Mouse (Mus musculus) ES-Bruce4 (cell line): Measurements from ENCODE around the gene Mad1l1.

Experiments used
- CTCF ChIP-seq: IDR thresholded peaks from one replicate; pipeline ENCODE4 v1.8.1; 2011; ENCODE audit warnings: low read depth, low read length
- POLR2A ChIP-seq: IDR thresholded peaks from one replicate; pipeline ENCODE4 v1.8.1; 2011; ENCODE audit warnings: low read length; ENCODE audit not compliant: insufficient read depth

GRCm38 (mm10) chr5:140196446-140196845, 124.9 kb downstream of the Mad1l1 start:
- TF ChIP-seq POLR2A, result no peak
- no peak for TF ChIP-seq CTCF
